Comparison of ENCODE assay signal across 12 mouse cellular contexts in the genomic region with DNA sequence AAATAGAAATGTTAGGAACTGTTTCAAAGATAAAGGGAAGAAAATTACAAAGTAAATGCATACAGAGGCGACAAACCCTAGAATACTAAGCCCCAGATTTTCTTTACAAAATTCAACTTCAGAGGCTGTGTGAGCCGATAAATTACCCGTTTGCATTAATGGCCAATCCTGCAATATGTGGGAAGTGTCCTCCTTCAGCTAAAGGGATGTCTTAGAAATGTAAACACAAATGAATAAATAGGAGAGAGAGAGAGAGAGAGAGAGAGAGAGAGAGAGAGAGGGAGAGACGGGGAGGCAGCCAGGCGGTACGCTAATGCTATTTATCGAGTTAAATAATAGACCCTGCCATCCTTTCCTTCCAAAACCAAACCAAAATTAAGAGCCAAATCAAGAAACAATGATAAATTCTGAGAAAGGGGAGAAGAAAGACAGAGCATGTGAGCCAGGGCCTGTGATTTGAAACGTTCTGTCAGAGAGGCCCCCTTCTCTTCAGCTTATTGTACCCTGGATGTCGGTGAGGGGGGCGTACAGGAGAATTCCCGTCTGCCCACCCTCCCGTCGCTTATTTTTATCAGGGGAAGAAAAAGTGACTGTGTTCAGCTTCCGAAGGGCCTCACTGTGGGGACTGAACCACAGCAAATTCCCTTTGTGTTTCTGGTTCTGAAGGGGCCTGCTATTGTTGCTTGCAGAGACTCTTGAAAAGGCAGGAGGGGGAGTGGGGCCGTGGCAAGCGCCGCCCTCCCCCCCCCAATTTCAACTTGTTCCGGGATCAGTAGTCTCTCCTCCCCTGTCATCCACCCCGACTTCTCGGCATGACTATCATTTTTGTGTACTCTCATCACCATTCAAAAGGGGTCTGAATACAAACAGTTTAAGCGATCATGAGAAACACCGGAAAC.
A peak's percentile ranks its signal among the peaks of the same experiment; 100 is the strongest.
DNase-seq lines count a peak whose midpoint lies in the region; ATAC-seq lines count a peak whose summit lies in the region.
"Had no signal": no experiment of that assay in that cellular context is flagged by ENCODE, and none has a peak within 500 bp of the region (broad histone marks: within the 10 kb centered on the region; RNA-seq: fewer than 3 reads in every experiment).

No protein-coding gene starts in this region.

- H3K9me3 ChIP-seq in heart, embryonic 12.5 days (replicated peaks) = no peaks in the 10 kb centered on the region
- no peaks in the 10 kb centered on the region for H3K9me3 ChIP-seq in forebrain, embryonic 11.5 days (ENCODE audit: control insufficient read depth, low read length)
- H3K9me3 ChIP-seq in intestine, embryonic 14.5 days (ENCODE audit: control insufficient read depth, low read length) = no peaks in the 10 kb centered on the region
- H3K9me3 ChIP-seq in neural tube, embryonic 14.5 days (ENCODE audit: control insufficient read depth, low read length) = no peaks in the 10 kb centered on the region
- H3K9me3 ChIP-seq: liver, embryonic 15.5 days had no signal

- no peak for ATAC-seq in heart, embryonic 12.5 days (ENCODE audit: insufficient number of reproducible peaks, low FRiP score)
- peak; percentile 67 for ATAC-seq in forebrain, embryonic 11.5 days (replicated peaks; ENCODE audit: low FRiP score)
- no peak for ATAC-seq in intestine, embryonic 14.5 days (replicated peaks; ENCODE audit: low FRiP score, low TSS enrichment, low read depth)
- no peak for ATAC-seq in neural tube, embryonic 14.5 days (ENCODE audit: low read depth)

- H3K36me3 ChIP-seq in heart, embryonic 12.5 days = no peaks in the 10 kb centered on the region
- no peaks in the 10 kb centered on the region for H3K36me3 ChIP-seq in forebrain, embryonic 11.5 days (ENCODE audit: control insufficient read depth, insufficient read depth, low read length)
- H3K36me3 ChIP-seq in intestine, embryonic 14.5 days (ENCODE audit: control insufficient read depth, insufficient read depth, low read length) = no peaks in the 10 kb centered on the region
- H3K36me3 ChIP-seq in neural tube, embryonic 14.5 days (ENCODE audit: control insufficient read depth, insufficient read depth, low read length) = no peaks in the 10 kb centered on the region
- H3K36me3 ChIP-seq: liver, embryonic 15.5 days had no signal

- DNase-seq in heart, postnatal 10 days = no peak
- peak; percentile 69 for DNase-seq in forebrain, embryonic 11.5 days (ENCODE audit: low spot score)
- DNase-seq in intestine, embryonic 14.5 days (ENCODE audit: low spot score) = no peak
- no peak for DNase-seq in left cerebral cortex, postnatal 14 days (ENCODE audit: low spot score in 2 of 2)
- DNase-seq in cerebellum, postnatal 4 days (ENCODE audit: low spot score in 2 of 2) = no peak
- no peak for DNase-seq in frontal cortex, postnatal 36 days (ENCODE audit: low spot score in 2 of 2)
- DNase-seq: adrenal gland, postnatal 14 days; cerebellum, adult 8-10 months had no signal

- peaks cover 7% of the 10 kb centered on the region for H3K4me1 ChIP-seq in heart, embryonic 12.5 days (replicated peaks)
- peaks cover 19% of the 10 kb centered on the region for H3K4me1 ChIP-seq in forebrain, embryonic 11.5 days (replicated peaks; ENCODE audit: control insufficient read depth, insufficient read depth, low read length)
- peaks cover 19% of the 10 kb centered on the region for H3K4me1 ChIP-seq in intestine, embryonic 14.5 days (replicated peaks; ENCODE audit: control insufficient read depth, insufficient read depth, low read length)
- peaks cover 16% of the 10 kb centered on the region; the same call in 1 of the 2 replicates for H3K4me1 ChIP-seq in neural tube, embryonic 14.5 days (ENCODE audit: control insufficient read depth, insufficient read depth, low read length)
- H3K4me1 ChIP-seq: liver, embryonic 15.5 days had no signal

- no peak overlapping the region for H3K27ac ChIP-seq in heart, embryonic 12.5 days (ENCODE audit: poor library complexity, severe bottlenecking)
- peak overlapping the region; percentile 75; the same call in 1 of the 2 replicates for H3K27ac ChIP-seq in forebrain, embryonic 11.5 days (ENCODE audit: low read depth, low read length)
- no peak overlapping the region for H3K27ac ChIP-seq in intestine, embryonic 14.5 days (ENCODE audit: low read depth)
- H3K27ac ChIP-seq in neural tube, embryonic 14.5 days (ENCODE audit: low read depth, low read length) = peak overlapping the region; percentile 78
- H3K27ac ChIP-seq: liver, embryonic 15.5 days had no signal

- H3K27me3 ChIP-seq in heart, embryonic 12.5 days (replicated peaks) = no peaks in the 10 kb centered on the region
- H3K27me3 ChIP-seq in forebrain, embryonic 11.5 days (ENCODE audit: control insufficient read depth, insufficient read depth, low read length) = no peaks in the 10 kb centered on the region; the same call in 1 of the 2 replicates
- no peaks in the 10 kb centered on the region for H3K27me3 ChIP-seq in intestine, embryonic 14.5 days (replicated peaks; ENCODE audit: control insufficient read depth, insufficient read depth, low read length)
- no peaks in the 10 kb centered on the region for H3K27me3 ChIP-seq in neural tube, embryonic 14.5 days (ENCODE audit: control insufficient read depth, insufficient read depth, low read length)

- no peak overlapping the region for H3K9ac ChIP-seq in heart, embryonic 12.5 days
- H3K9ac ChIP-seq in forebrain, embryonic 11.5 days (ENCODE audit: low read length) = peak overlapping the region; percentile 47
- no peak overlapping the region for H3K9ac ChIP-seq in intestine, embryonic 14.5 days (ENCODE audit: low read length)
- H3K9ac ChIP-seq in neural tube, embryonic 14.5 days (replicated peaks; ENCODE audit: low read depth, low read length) = peak overlapping the region; percentile 18
- H3K9ac ChIP-seq: liver, embryonic 15.5 days had no signal

- intact Hi-C loops in heart, postnatal 10 days (cut with DNase I) = no loop called here
- intact Hi-C loops in left cerebral cortex, postnatal 14 days (cut with DNase I) = loop anchor here (5.0 kb wide), 1 partner anchor 299 kb away; no protein-coding TSS in a partner anchor

- no peak overlapping the region for H3K4me3 ChIP-seq in heart, embryonic 12.5 days
- peak overlapping the region; percentile 7; the same call in 1 of the 2 replicates for H3K4me3 ChIP-seq in forebrain, embryonic 11.5 days (ENCODE audit: low read depth, low read length)
- no peak overlapping the region for H3K4me3 ChIP-seq in intestine, embryonic 14.5 days (ENCODE audit: low read depth, low read length)
- no peak overlapping the region for H3K4me3 ChIP-seq in neural tube, embryonic 14.5 days (ENCODE audit: low read depth, low read length)
- H3K4me3 ChIP-seq: liver, embryonic 15.5 days; myocyte had no signal

- WGBS in heart, embryonic 12.5 days = 58% methylated on average over 22 of the region's 22 CpGs
- 14% methylated on average over 22 of the region's 22 CpGs for WGBS in forebrain, embryonic 11.5 days
- WGBS in intestine, embryonic 14.5 days = 30% methylated on average over 22 of the region's 22 CpGs
- 17% methylated on average over 22 of the region's 22 CpGs for WGBS in neural tube, embryonic 14.5 days

- H3K4me2 ChIP-seq in heart, embryonic 12.5 days = peak overlapping the region; percentile 22
- peak overlapping the region; percentile 55 for H3K4me2 ChIP-seq in forebrain, embryonic 11.5 days (ENCODE audit: low read depth, low read length, severe bottlenecking)
- peak overlapping the region; percentile 36 for H3K4me2 ChIP-seq in intestine, embryonic 14.5 days (ENCODE audit: low read length)
- peak overlapping the region; percentile 21; the same call in 1 of the 2 replicates for H3K4me2 ChIP-seq in neural tube, embryonic 14.5 days (ENCODE audit: low read depth, low read length)
- H3K4me2 ChIP-seq: liver, embryonic 15.5 days had no signal

Comparison
In these comparisons a context has a peak if more than half of its experiments do, and no peak if none do; other contexts are left out.
1. H3K27ac ChIP-seq: peak in forebrain, embryonic 11.5 days (single experiment) and neural tube, embryonic 14.5 days (single experiment); none in heart, embryonic 12.5 days (single experiment) and intestine, embryonic 14.5 days (single experiment).
2. H3K9ac ChIP-seq: peak in forebrain, embryonic 11.5 days (single experiment) and neural tube, embryonic 14.5 days (single experiment); none in heart, embryonic 12.5 days (single experiment) and intestine, embryonic 14.5 days (single experiment).
3. Peak in every context shown above with its lines, with median percentiles within 50 percentile points of each other: H3K4me2 ChIP-seq.